Mouse (Mus musculus): Measurements from ENCODE around the gene Trpc5. TPM values are rescaled to one million over a fixed set of nuclear protein-coding genes. Genes with fewer than 3 reads are reported as not detected.

Trpc5 gene
- polyA plus RNA-seq, 2 experiments, result 0.28 to 0.50 TPM

DNA sequence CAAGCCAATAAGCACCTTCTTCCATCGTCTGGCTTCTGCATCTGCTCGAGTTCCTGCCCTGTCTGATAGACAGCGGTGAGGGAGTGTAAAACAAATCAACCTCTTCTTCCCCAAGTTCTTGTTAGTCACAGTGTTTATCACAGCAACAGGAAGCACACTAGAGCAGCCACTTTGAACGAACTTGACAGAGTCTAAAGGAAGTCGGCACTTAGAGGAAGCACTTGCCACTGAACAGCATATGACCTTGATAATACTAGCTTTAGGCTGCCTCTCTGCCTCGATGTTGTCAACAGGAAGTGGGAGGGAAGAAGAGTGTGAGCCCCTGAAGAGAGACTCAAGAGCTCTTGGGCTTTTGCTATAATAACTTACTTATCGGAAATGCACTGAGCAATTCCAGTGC, 161.9 kb downstream of the Trpc5 start:
- Histone ChIP-seq H3K4me1 (ENCODE audit: control insufficient read depth, insufficient read depth, low read length) (no peaks in the 10 kb centered on the region), H3K27ac (replicated peaks; ENCODE audit: low read depth, low read length) (no peak overlapping the region), H3K4me3 (replicated peaks; ENCODE audit: low read length) (no peak overlapping the region), H3K9me3 (ENCODE audit: control insufficient read depth, low read length) (no peaks in the 10 kb centered on the region), H3K4me2 (replicated peaks; ENCODE audit: low read depth, low read length, severe bottlenecking) (no peak overlapping the region), H3K36me3 (ENCODE audit: control insufficient read depth, insufficient read depth, low read length) (no peaks in the 10 kb centered on the region), H3K9ac (ENCODE audit: low read depth, low read length, severe bottlenecking) (no peak overlapping the region), H3K27me3 (ENCODE audit: control insufficient read depth, insufficient read depth, low read length) (no peaks in the 10 kb centered on the region)
- TF ChIP-seq POLR2A (IDR thresholded peaks at IDR 0.05; ENCODE audit: borderline replicate concordance, extremely low read depth, insufficient read depth, insufficient read length), result no peak
- 76% methylated on average over 7 of the region's 7 CpGs for WGBS
- DNase-seq (ENCODE audit: low spot score) (no peak), ATAC-seq (ENCODE audit: low FRiP score, low read depth) (no peak)

DNA sequence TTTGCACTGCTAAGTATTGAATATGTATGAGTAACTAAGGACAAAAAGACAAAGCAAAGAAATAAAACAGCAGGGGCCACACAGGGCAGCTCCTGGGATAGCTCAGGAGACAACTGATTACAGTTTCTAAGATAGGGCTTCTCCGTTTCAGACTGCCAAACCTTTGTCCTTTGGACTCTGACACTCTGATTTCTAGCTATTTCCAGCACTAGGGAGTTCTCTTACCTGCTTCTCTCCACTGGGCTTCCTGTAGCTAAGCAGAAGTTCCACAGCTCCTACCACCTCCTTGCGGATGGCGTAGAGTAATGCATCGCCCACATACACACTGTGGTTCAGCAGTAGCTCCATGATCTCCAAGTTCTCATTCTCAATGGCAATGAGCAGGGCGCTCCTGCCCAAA, 164.7 kb downstream of the Trpc5 start:
- no peak for DNase-seq (ENCODE audit: low spot score)
- 89% methylated on average over 5 of the region's 5 CpGs for WGBS
- Histone ChIP-seq H3K4me1 (ENCODE audit: control insufficient read depth, insufficient read depth, low read length) (no peaks in the 10 kb centered on the region), H3K27ac (replicated peaks; ENCODE audit: low read depth, low read length) (no peak overlapping the region), H3K4me2 (replicated peaks; ENCODE audit: low read depth, low read length, severe bottlenecking) (no peak overlapping the region), H3K9me3 (ENCODE audit: control insufficient read depth, low read length) (no peaks in the 10 kb centered on the region), H3K27me3 (ENCODE audit: control insufficient read depth, insufficient read depth, low read length) (no peaks in the 10 kb centered on the region), H3K9ac (ENCODE audit: low read depth, low read length, severe bottlenecking) (no peak overlapping the region), H3K4me3 (replicated peaks; ENCODE audit: low read length) (no peak overlapping the region), H3K36me3 (ENCODE audit: control insufficient read depth, insufficient read depth, low read length) (no peaks in the 10 kb centered on the region)
- no peak for ATAC-seq (ENCODE audit: low FRiP score, low read depth)
- no peak for TF ChIP-seq POLR2A (IDR thresholded peaks at IDR 0.05; ENCODE audit: borderline replicate concordance, extremely low read depth, insufficient read depth, insufficient read length)

DNA sequence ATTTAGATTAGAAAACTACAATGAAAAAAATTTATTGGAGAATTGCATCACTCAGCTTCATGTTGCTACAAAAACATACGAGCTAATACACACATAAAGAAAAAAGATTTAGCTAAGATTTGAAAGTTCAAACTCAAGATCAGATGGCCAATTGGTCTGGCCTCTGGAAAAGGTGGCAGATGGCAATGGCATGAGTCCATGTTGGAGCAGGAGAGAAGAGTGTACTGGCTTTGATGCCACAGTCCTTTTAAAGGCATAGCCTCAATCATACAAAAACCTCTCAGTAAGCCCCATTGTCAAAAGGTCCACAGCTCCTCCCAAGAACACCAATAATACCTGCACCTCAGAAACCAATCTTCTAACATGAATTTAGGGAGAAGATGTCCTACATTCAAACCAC, 196.6 kb downstream of the Trpc5 start:
- DNase-seq (ENCODE audit: low spot score), result no peak
- no peak for ATAC-seq (ENCODE audit: low FRiP score, low read depth)
- no peak overlapping the region for H3K4me2 ChIP-seq (replicated peaks; ENCODE audit: low read depth, low read length, severe bottlenecking)
- no peak for TF ChIP-seq POLR2A (IDR thresholded peaks at IDR 0.05; ENCODE audit: borderline replicate concordance, extremely low read depth, insufficient read depth, insufficient read length)
- no peak overlapping the region for H3K4me3 ChIP-seq (replicated peaks; ENCODE audit: low read length)
- no peaks in the 10 kb centered on the region for H3K4me1 ChIP-seq (ENCODE audit: control insufficient read depth, insufficient read depth, low read length)
- no peaks in the 10 kb centered on the region for H3K27me3 ChIP-seq (ENCODE audit: control insufficient read depth, insufficient read depth, low read length)
- WGBS, result 73% methylated on average over 1 of the region's 1 CpGs
- H3K9me3 ChIP-seq (ENCODE audit: control insufficient read depth, low read length), result no peaks in the 10 kb centered on the region
- H3K27ac ChIP-seq (replicated peaks; ENCODE audit: low read depth, low read length), result no peak overlapping the region
- H3K9ac ChIP-seq (ENCODE audit: low read depth, low read length, severe bottlenecking), result no peak overlapping the region
- H3K36me3 ChIP-seq (ENCODE audit: control insufficient read depth, insufficient read depth, low read length), result no peaks in the 10 kb centered on the region

DNA sequence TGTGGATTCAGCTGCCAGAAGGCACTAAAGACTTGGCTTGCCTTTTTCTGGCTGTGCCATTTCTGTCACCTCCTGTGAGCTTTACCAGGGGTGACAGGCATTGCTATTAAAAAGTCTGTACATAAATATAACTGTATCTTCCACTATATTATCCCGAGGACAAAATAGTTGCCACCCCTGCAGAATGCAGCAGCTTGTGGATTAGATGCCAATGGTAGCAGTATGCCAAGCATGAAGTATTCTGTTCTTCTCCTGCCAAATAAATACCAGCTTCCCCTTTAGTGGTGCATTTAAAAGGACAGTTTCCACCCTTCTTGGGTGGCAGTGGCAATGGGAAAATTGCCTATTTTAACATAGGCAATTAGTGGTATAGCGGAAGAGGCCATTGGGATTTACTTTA, 223.6 kb downstream of the Trpc5 start:
- Histone ChIP-seq H3K27ac (replicated peaks; ENCODE audit: low read depth, low read length) (no peak overlapping the region), H3K9me3 (ENCODE audit: control insufficient read depth, low read length) (no peaks in the 10 kb centered on the region), H3K36me3 (ENCODE audit: control insufficient read depth, insufficient read depth, low read length) (no peaks in the 10 kb centered on the region), H3K4me2 (replicated peaks; ENCODE audit: low read depth, low read length, severe bottlenecking) (no peak overlapping the region), H3K27me3 (ENCODE audit: control insufficient read depth, insufficient read depth, low read length) (no peaks in the 10 kb centered on the region), H3K4me1 (ENCODE audit: control insufficient read depth, insufficient read depth, low read length) (no peaks in the 10 kb centered on the region), H3K4me3 (replicated peaks; ENCODE audit: low read length) (no peak overlapping the region), H3K9ac (ENCODE audit: low read depth, low read length, severe bottlenecking) (no peak overlapping the region)
- 83% methylated on average over 2 of the region's 2 CpGs for WGBS
- no peak for TF ChIP-seq POLR2A (IDR thresholded peaks at IDR 0.05; ENCODE audit: borderline replicate concordance, extremely low read depth, insufficient read depth, insufficient read length)
- DNase-seq (ENCODE audit: low spot score) (no peak), ATAC-seq (ENCODE audit: low FRiP score, low read depth) (no peak)

DNA sequence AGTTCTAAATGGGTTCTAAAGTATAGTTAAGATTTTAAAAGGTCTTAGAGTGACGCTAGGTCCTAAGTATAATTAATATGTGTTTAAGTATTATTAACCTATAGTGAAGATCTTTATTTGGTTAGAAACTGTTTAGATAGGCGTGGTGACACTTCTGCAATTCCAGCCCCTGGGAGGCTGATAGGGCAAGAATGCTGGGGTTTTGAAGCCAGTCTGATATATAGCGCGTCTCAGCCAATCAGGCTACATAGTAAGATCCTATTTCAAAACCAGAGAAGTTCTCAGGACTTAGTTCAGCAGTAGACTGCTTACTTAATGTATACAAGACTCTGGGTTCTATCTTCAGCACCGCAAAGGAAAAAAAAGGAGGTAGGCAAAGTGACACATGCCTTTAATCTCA, 231.7 kb downstream of the Trpc5 start, which contains the start of gene Trpc5os:
TSS of gene Trpc5os (plus strand) at position 301 of the 400 bp plus-strand sequence.
- Histone ChIP-seq H3K36me3 (ENCODE audit: control insufficient read depth, insufficient read depth, low read length) (no peaks in the 10 kb centered on the region), H3K9me3 (ENCODE audit: control insufficient read depth, low read length) (no peaks in the 10 kb centered on the region), H3K4me1 (ENCODE audit: control insufficient read depth, insufficient read depth, low read length) (no peaks in the 10 kb centered on the region), H3K27ac (replicated peaks; ENCODE audit: low read depth, low read length) (no peak within 1 kb of the TSS), H3K27me3 (ENCODE audit: control insufficient read depth, insufficient read depth, low read length) (no peaks in the 10 kb centered on the region), H3K9ac (ENCODE audit: low read depth, low read length, severe bottlenecking) (no peak within 1 kb of the TSS), H3K4me2 (replicated peaks; ENCODE audit: low read depth, low read length, severe bottlenecking) (no peak within 1 kb of the TSS), H3K4me3 (replicated peaks; ENCODE audit: low read length) (no peak within 1 kb of the TSS)
- DNase-seq (ENCODE audit: low spot score) (no peak), ATAC-seq (ENCODE audit: low FRiP score, low read depth) (no peak)
- TF ChIP-seq POLR2A (IDR thresholded peaks at IDR 0.05; ENCODE audit: borderline replicate concordance, extremely low read depth, insufficient read depth, insufficient read length), result no peak
- 86% methylated on average over 5 of the region's 5 CpGs for WGBS

DNA sequence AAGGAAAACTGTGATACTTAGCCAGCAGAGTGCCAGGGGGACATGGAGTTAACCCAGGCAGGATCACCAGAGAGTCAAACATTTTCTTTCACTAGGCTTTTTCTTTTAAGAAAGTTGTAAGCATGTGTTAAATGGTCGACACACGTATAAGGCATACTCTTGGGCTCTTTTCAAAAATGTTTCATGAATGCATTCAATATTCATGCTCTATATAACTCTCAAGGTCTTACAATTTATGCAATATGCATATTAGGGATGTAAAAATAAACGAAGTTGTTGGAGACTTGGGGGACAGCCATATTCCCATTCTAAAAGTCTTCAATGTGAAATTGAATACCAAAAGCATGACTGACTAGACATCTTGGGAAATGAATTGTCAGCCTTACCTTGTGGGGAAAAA, 264.1 kb downstream of the Trpc5 start:
- no peaks in the 10 kb centered on the region for H3K36me3 ChIP-seq (ENCODE audit: control insufficient read depth, insufficient read depth, low read length)
- ATAC-seq (ENCODE audit: low FRiP score, low read depth) (no peak), DNase-seq (ENCODE audit: low spot score) (no peak)
- no peaks in the 10 kb centered on the region for H3K9me3 ChIP-seq (ENCODE audit: control insufficient read depth, low read length)
- no peak for TF ChIP-seq POLR2A (IDR thresholded peaks at IDR 0.05; ENCODE audit: borderline replicate concordance, extremely low read depth, insufficient read depth, insufficient read length)
- no peak overlapping the region for H3K27ac ChIP-seq (replicated peaks; ENCODE audit: low read depth, low read length)
- no peaks in the 10 kb centered on the region for H3K27me3 ChIP-seq (ENCODE audit: control insufficient read depth, insufficient read depth, low read length)
- H3K4me1 ChIP-seq (ENCODE audit: control insufficient read depth, insufficient read depth, low read length), result no peaks in the 10 kb centered on the region
- no peak overlapping the region for H3K9ac ChIP-seq (ENCODE audit: low read depth, low read length, severe bottlenecking)
- H3K4me2 ChIP-seq (replicated peaks; ENCODE audit: low read depth, low read length, severe bottlenecking), result no peak overlapping the region
- WGBS, result 77% methylated on average over 3 of the region's 3 CpGs
- H3K4me3 ChIP-seq (replicated peaks; ENCODE audit: low read length), result no peak overlapping the region
